Comparison of ENCODE assay signal across 29 mouse cellular contexts in genomic region chr19:5532520-5532919, GRCm38 (mm10). TPM values are rescaled to one million over a fixed set of nuclear protein-coding genes. Genes with fewer than 3 reads are reported as not detected.
DNase-seq lines count a peak whose midpoint lies in the region; ATAC-seq and TF ChIP-seq lines count a peak whose summit lies in the region.
"Had no signal": no experiment of that assay in that cellular context is flagged by ENCODE, and none has a peak within 500 bp of the region (broad histone marks: within the 10 kb centered on the region; RNA-seq: fewer than 3 reads in every experiment).

No protein-coding gene starts in this region.

- no peak overlapping the region for H3K27ac ChIP-seq in lung, embryonic 16.5 days (ENCODE audit: low read length)
- H3K27ac ChIP-seq in cerebellum, adult 2 months (ENCODE audit: insufficient read depth, low read length) = no peak overlapping the region
- H3K27ac ChIP-seq: forebrain, embryonic 12.5 days; hindbrain, embryonic 10.5 days; limb, embryonic 13.5 days; lung, embryonic 15.5 days; midbrain, embryonic 12.5 days had no signal

- H3K27me3 ChIP-seq in lung, embryonic 16.5 days (ENCODE audit: control insufficient read depth, insufficient read depth, low read depth, low read length) = no peaks in the 10 kb centered on the region; the same call in 1 of the 2 replicates
- H3K27me3 ChIP-seq in cerebellum, adult 2 months (ENCODE audit: control insufficient read depth, insufficient read depth, low read length) = no peaks in the 10 kb centered on the region
- H3K27me3 ChIP-seq: lung, embryonic 15.5 days had no signal

- no peak for ATAC-seq in lung, embryonic 16.5 days (ENCODE audit: low read depth)
- peak; percentile 94 for ATAC-seq in CD4-positive, CD25-positive, alpha-beta regulatory T cell, adult 4 months
- ATAC-seq: hindbrain, embryonic 16.5 days; intestine, embryonic 16.5 days had no signal

- H3K9me3 ChIP-seq in lung, embryonic 16.5 days (ENCODE audit: control insufficient read depth, low read length) = no peaks in the 10 kb centered on the region
- H3K9me3 ChIP-seq: forebrain, embryonic 12.5 days; heart, embryonic 12.5 days; hindbrain, embryonic 10.5 days; limb, embryonic 13.5 days; lung, embryonic 15.5 days; midbrain, embryonic 12.5 days had no signal

- no peak overlapping the region for H3K4me3 ChIP-seq in lung, embryonic 16.5 days (ENCODE audit: low read length)
- H3K4me3 ChIP-seq in cerebellum, adult 2 months (replicated peaks; ENCODE audit: insufficient read depth, low read depth, low read length) = no peak overlapping the region
- H3K4me3 ChIP-seq: forebrain, embryonic 12.5 days; heart, embryonic 12.5 days; hindbrain, embryonic 10.5 days; limb, embryonic 13.5 days; lung, embryonic 15.5 days; megakaryocyte, embryonic 14.5 days; midbrain, embryonic 12.5 days had no signal

- TF ChIP-seq POLR2A in cerebellum, adult 2 months (IDR thresholded peaks at IDR 0.05; ENCODE audit: borderline replicate concordance, insufficient read depth, low read length) = no peak

- 0 out of 2 replicates have a peak overlapping the region, but pooled peaks have one; percentile 11 for H3K4me2 ChIP-seq in lung, embryonic 16.5 days (ENCODE audit: low read depth, low read length)
- H3K4me2 ChIP-seq: forebrain, embryonic 12.5 days; heart, embryonic 12.5 days; limb, embryonic 13.5 days; liver, embryonic 11.5 days; lung, embryonic 15.5 days; midbrain, embryonic 12.5 days had no signal

- no peak for DNase-seq in lung, postnatal 14 days
- DNase-seq in CD4-positive helper T cell, adult 2 months (ENCODE audit: low read depth, low spot score) = peak; percentile 72
- DNase-seq in induced T-regulatory cell, adult 2 months (ENCODE audit: low read depth) = peak; percentile 82
- DNase-seq in frontal cortex, postnatal 14 days (ENCODE audit: low spot score in 2 of 2) = no peak
- no peak for DNase-seq in cerebellum, adult 2 months
- DNase-seq in right cerebral cortex, postnatal 36 days (ENCODE audit: low spot score in 2 of 2) = no peak
- DNase-seq: adrenal gland, postnatal 10 days; B cell, adult 2 months; cerebellum, adult 9-10 months; gastrocnemius, postnatal 14 days; heart, adult 11 months; heart, postnatal 10 days; kidney, adult 8-10 months; kidney, postnatal 10 days; lung, postnatal 4 days had no signal

- no peak overlapping the region for H3K9ac ChIP-seq in lung, embryonic 16.5 days (ENCODE audit: low read length)
- H3K9ac ChIP-seq: forebrain, embryonic 12.5 days; heart, embryonic 12.5 days; limb, embryonic 13.5 days; lung, embryonic 15.5 days; midbrain, embryonic 12.5 days had no signal

- no peak for TF ChIP-seq CTCF in cerebellum, adult 2 months (IDR thresholded peaks at IDR 0.05; ENCODE audit: borderline replicate concordance, insufficient read depth, low read depth, low read length)

- 49% methylated on average over 8 of the region's 8 CpGs for WGBS in lung, embryonic 16.5 days
- 83% methylated on average over 8 of the region's 8 CpGs for WGBS in cerebellum, adult 2 months

- H3K36me3 ChIP-seq in lung, embryonic 16.5 days (ENCODE audit: control insufficient read depth, insufficient read depth, low read length) = no peaks in the 10 kb centered on the region
- H3K36me3 ChIP-seq: forebrain, embryonic 12.5 days; heart, embryonic 12.5 days; hindbrain, embryonic 10.5 days; limb, embryonic 13.5 days; lung, embryonic 15.5 days; midbrain, embryonic 12.5 days had no signal

- peaks cover 12% of the 10 kb centered on the region for H3K4me1 ChIP-seq in lung, embryonic 16.5 days (replicated peaks; ENCODE audit: control insufficient read depth, insufficient read depth, low read length)
- H3K4me1 ChIP-seq in cerebellum, adult 2 months (ENCODE audit: control insufficient read depth, insufficient read depth, low read length) = 0 out of 2 replicates have a peak, but pooled peaks cover 3% of the 10 kb centered on the region

RNA-seq across cellular contexts. Expression of gene Snx32, which starts 22.2 kb away (rescaled TPM):
- 7.4 and 7.7 TPM in 2 replicates for polyA plus RNA-seq in lung, embryonic 16.5 days (2015; fragmentation: Nextera tagmentation; extraction: Ambion mirVana)
- polyA plus RNA-seq in CD4-positive, CD25-positive, alpha-beta regulatory T cell, adult 4 months (2017; shearing (Covaris generic)) = 10 to 100 TPM; 20.2 to 23.6 TPM
- polyA plus RNA-seq in cerebellum, adult 2 months (2012; rRNA removed) = 176 and 185 TPM in 2 replicates

RNA-seq across cellular contexts. Expression of gene Ovol1, which starts 27.9 kb away (rescaled TPM):
- polyA plus RNA-seq in lung, embryonic 16.5 days (2015; fragmentation: Nextera tagmentation; extraction: Ambion mirVana) = 2.6 and 3.7 TPM in 2 replicates
- not detected for polyA plus RNA-seq in CD4-positive, CD25-positive, alpha-beta regulatory T cell, adult 4 months (2017; shearing (Covaris generic))
- 0.05 TPM in 1 of 2 replicates, not detected in the other for polyA plus RNA-seq in cerebellum, adult 2 months (2012; rRNA removed)
- polyA plus RNA-seq: heart, embryonic 12.5 days; neural tube, embryonic 14.5 days had no signal

RNA-seq across cellular contexts. Expression of gene 1700020D05Rik, which starts 28.9 kb away (rescaled TPM):
- not detected in 2 replicates for polyA plus RNA-seq in lung, embryonic 16.5 days (2015; fragmentation: Nextera tagmentation; extraction: Ambion mirVana)
- not detected for polyA plus RNA-seq in CD4-positive, CD25-positive, alpha-beta regulatory T cell, adult 4 months (2017; shearing (Covaris generic))
- 6.7 and 6.8 TPM in 2 replicates for polyA plus RNA-seq in cerebellum, adult 2 months (2012; rRNA removed)
- polyA plus RNA-seq: embryonic facial prominence, embryonic 14.5 days; hindbrain, embryonic 10.5 days; intestine, embryonic 16.5 days; limb, embryonic 13.5 days; liver, embryonic 11.5 days; midbrain, embryonic 12.5 days had no signal

RNA-seq across cellular contexts. Expression of gene Ap5b1, which starts 35.3 kb away (rescaled TPM):
- polyA plus RNA-seq in lung, embryonic 16.5 days (2015; fragmentation: Nextera tagmentation; extraction: Ambion mirVana) = 6.1 and 7.0 TPM in 2 replicates
- 1 to 10 TPM; 3.8 to 7.4 TPM for polyA plus RNA-seq in CD4-positive, CD25-positive, alpha-beta regulatory T cell, adult 4 months (2017; shearing (Covaris generic))
- 5.1 and 5.6 TPM in 2 replicates for polyA plus RNA-seq in cerebellum, adult 2 months (2012; rRNA removed)

RNA-seq across cellular contexts. Expression of gene Cfl1, which starts 42.3 kb away (rescaled TPM):
- 2,553 and 2,793 TPM in 2 replicates for polyA plus RNA-seq in lung, embryonic 16.5 days (2015; fragmentation: Nextera tagmentation; extraction: Ambion mirVana)
- polyA plus RNA-seq in CD4-positive, CD25-positive, alpha-beta regulatory T cell, adult 4 months (2017; shearing (Covaris generic)) = 1,000 to 10,000 TPM; 1,977 to 2,151 TPM
- 1,135 and 1,193 TPM in 2 replicates for polyA plus RNA-seq in cerebellum, adult 2 months (2012; rRNA removed)

Comparison
In these comparisons a context has a peak if more than half of its experiments do, and no peak if none do; other contexts are left out.
1. DNase-seq: peak in CD4-positive helper T cell, adult 2 months (single experiment) and induced T-regulatory cell, adult 2 months (single experiment); none in lung, postnatal 14 days (single experiment), frontal cortex, postnatal 14 days (0 of 2), cerebellum, adult 2 months (0 of 2) and right cerebral cortex, postnatal 36 days (0 of 2).